Mouse (Mus musculus) heart, embryonic 14.5 days (tissue): ENCODE data around the gene Tmem169. TPM values are rescaled to one million over a fixed set of nuclear protein-coding genes. Genes with fewer than 3 reads are reported as not detected.
A peak's percentile ranks its signal among the peaks of the same experiment; 100 is the strongest.
"Not testable (repeated sequence)": the region's sequence is repeated elsewhere in the genome, so short reads cannot be mapped to it uniquely, and the experiment has no call there.

Source experiments
- ATAC-seq: fragments of 200-750 bp; cut with Nextera tagmentation; 2 replicates; pipeline ENCODE4 v1.8.0; 2017; ENCODE audit warnings: low read depth, moderate TSS enrichment; ENCODE audit not compliant: insufficient number of reproducible peaks, insufficient read depth, low FRiP score
- H3K27ac ChIP-seq, 2 experiments: fragments of 200-500 bp in 1 of 2; fragments of 300-500 bp in 1 of 2; sonication (generic) in 1 of 2; replicated peaks in 1 of 2; 2 replicates each; pipeline ENCODE4 v1.5.1; 2012 to 2014; ENCODE audit warnings: low read depth in 2 of 2, low read length in 2 of 2, control low read depth in 1 of 2, mild to moderate bottlenecking in 1 of 2, mixed read lengths in 1 of 2; ENCODE audit not compliant: control insufficient read depth in 1 of 2, insufficient read depth in 1 of 2
- H3K27me3 ChIP-seq: fragments of 300-500 bp; sonication (generic); 2 replicates; pipeline ENCODE4 v1.6.1; 2014; ENCODE audit warnings: mild to moderate bottlenecking, low read length, control low read depth; ENCODE audit not compliant: control insufficient read depth, insufficient read depth
- H3K36me3 ChIP-seq: fragments of 300-500 bp; sonication (generic); 2 replicates; pipeline ENCODE4 v1.6.1; 2014; ENCODE audit warnings: mild to moderate bottlenecking, control low read depth, low read length, mixed read lengths; ENCODE audit not compliant: control insufficient read depth, insufficient read depth
- H3K4me1 ChIP-seq, 2 experiments: fragments of 200-500 bp in 1 of 2; fragments of 300-500 bp in 1 of 2; sonication (generic) in 1 of 2; 2 replicates each; pipeline ENCODE4 v1.6.1; 2012 to 2014; ENCODE audit warnings: low read length in 2 of 2, control low read depth in 1 of 2, mixed read lengths in 1 of 2; ENCODE audit not compliant: control insufficient read depth in 2 of 2, insufficient read depth in 2 of 2
- H3K4me2 ChIP-seq: fragments of 300-500 bp; sonication (generic); 2 replicates; pipeline ENCODE4 v1.6.1; 2014; ENCODE audit warnings: mild to moderate bottlenecking, low read length
- H3K4me3 ChIP-seq, 2 experiments: fragments of 200-500 bp in 1 of 2; fragments of 300-500 bp in 1 of 2; sonication (generic) in 1 of 2; 2 replicates each; pipeline ENCODE4 v1.5.1; 2012 to 2014; ENCODE audit warnings: low read length in 2 of 2, mild to moderate bottlenecking in 2 of 2, control low read depth in 1 of 2, low read depth in 1 of 2, moderate library complexity in 1 of 2; ENCODE audit not compliant: control insufficient read depth in 1 of 2, insufficient read depth in 1 of 2
- H3K9ac ChIP-seq: fragments of 300-500 bp; sonication (generic); 2 replicates; pipeline ENCODE4 v1.6.1; 2014; ENCODE audit warnings: mild to moderate bottlenecking, low read length
- H3K9me3 ChIP-seq: fragments of 300-500 bp; sonication (generic); 2 replicates; pipeline ENCODE4 v1.6.1; 2016; ENCODE audit warnings: low read length, control low read depth; ENCODE audit not compliant: control insufficient read depth
- WGBS: fragments of 180-500 bp; shearing (Covaris S2); extraction: QIAGEN DNeasy Blood & Tissue Kit; methylation state at CpG from one replicate; pipeline ENCODE4 v1.1.7; 2014; 5-methylcytosine and 5-hydroxymethylcytosine counted together
- polyA plus RNA-seq: library from polyadenylated mRNA; unstranded; fragments of >200 nt; fragmentation: Nextera tagmentation; extraction: Ambion mirVana; gene quantifications from 2 replicates; pipeline ENCODE4 v1.2.1, GENCODE M21; 2014

The Tmem169 gene
- 0.28 and 0.32 TPM in 2 replicates for polyA plus RNA-seq

DNA sequence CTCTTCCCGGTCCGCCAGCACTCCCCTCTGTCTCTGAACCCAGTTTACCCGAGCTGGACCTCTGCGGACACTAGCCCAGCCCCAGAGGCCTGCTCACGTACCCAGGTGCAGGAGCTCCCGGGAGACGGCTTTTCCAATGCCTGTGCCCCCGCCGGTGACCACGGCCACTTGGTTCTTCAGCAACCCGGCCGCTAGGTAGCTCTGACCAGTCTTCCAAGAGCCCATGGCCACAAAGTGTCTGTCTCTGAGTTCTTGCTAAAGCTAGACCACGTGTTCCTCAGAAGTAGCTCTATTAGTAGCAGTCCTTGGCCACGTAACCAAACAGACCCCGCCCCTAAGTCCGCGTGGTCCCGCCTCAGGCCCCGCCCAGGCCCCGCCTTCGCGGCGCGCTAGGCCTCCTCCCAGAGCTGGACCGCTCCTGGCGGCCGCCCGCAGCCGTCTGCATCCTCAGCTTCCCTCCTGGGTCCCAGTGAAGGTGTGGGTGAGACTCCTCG is at the start of gene Tmem169, which contains the start of gene Pecr:
Gene Tmem169 (plus strand): TSS at position 378 of the 494 bp plus-strand sequence.
Gene Pecr (minus strand): TSS at position 323 of the 494 bp plus-strand sequence.
- H3K4me1 ChIP-seq = peaks cover 3 to 4% of the 10 kb centered on the region in 2 experiments; a peak in 1 of 4 replicates
- peak within 1 kb of the TSS; percentile 77 for H3K4me2 ChIP-seq
- ATAC-seq = peak; percentile 100
- peak within 1 kb of the TSS; percentile 74 for H3K9ac ChIP-seq
- WGBS = under 1% methylated on average over 30 of the region's 30 CpGs
- no peaks in the 10 kb centered on the region for H3K36me3 ChIP-seq
- H3K4me3 ChIP-seq = peak within 1 kb of the TSS; percentile 53 to 86
- H3K27ac ChIP-seq = peak within 1 kb of the TSS in 1 of 2 experiments; percentile 67; a peak in 2 of 4 replicates
- H3K27me3 ChIP-seq = no peaks in the 10 kb centered on the region
- no peaks in the 10 kb centered on the region for H3K9me3 ChIP-seq

DNA sequence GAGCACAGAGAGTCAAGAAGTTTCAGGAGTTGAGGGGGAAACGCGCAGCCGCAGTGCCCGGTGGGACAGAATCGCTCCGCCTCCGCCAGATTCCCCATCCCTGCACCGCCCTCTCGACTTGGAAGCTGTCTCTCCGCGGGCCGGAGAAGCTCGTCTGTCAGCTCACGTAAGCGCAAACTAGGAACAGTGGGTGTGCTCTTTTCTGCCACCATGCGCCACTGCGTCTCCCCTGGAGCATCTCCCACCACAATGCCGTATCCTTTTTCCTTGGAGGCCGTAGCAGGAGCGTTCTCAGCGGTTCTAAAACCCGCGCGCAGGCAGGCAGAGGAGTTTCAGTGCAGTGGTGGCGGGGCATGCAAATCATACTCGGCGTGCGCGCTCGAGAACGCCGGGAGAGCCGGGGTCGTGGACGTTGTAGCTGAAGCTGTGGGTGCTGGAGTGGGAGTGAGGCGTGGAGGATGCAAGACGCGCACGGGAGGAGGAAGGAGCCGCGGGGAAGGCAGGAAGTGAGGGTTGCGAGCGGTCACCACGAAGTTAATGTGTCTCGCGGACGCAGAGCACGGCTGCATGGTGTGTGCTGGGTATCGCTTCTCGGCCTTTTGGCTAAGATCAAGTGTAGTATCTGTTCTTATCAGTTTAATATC is 47.7 kb upstream of the Tmem169 start:
- WGBS = 0% methylated on average over 35 of the region's 50 CpGs

DNA sequence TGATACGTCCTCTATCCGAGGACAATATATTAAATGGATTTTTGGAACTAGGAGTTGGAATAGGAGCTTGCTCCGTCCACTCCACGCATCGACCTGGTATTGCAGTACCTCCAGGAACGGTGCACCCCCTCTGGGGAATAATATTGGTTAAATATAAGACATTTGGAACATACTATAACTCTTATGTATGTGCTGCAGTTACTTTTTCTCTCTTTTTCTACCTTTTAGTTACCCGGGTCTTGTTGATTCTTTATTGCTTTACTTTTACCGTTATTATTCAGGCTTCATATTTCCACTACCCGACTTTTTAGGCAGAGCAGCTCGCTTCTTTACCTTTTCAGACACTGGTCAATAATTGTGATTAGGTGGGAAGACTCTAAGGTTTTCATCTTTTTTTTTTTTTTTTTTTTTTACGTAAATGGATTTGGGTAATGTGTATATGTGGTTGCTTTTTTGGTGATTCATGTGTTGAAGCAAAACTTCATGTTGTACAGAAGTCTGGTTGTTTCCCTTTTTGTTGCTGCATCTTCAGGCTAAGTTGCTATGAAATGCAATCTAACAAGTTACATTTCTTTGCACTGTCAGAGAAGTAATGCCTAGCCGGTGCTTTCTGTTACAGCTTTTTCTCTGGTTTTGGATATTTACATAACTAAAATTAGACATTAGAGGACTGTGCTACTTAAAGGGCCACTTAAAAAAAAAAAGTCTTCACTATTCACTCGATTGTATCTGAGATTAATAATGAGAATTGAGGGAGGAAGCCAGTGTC is 47.0 kb upstream of the Tmem169 start:
- Histone ChIP-seq H3K9me3 (no peaks in the 10 kb centered on the region), H3K27ac (no peak overlapping the region), H3K4me1 (peaks cover 2 to 5% of the 10 kb centered on the region in 2 experiments; a peak in 2 of 4 replicates), H3K9ac (peak overlapping the region; percentile 54), H3K4me2 (peak overlapping the region; percentile 52), H3K4me3 (peak overlapping the region in 1 of 2 experiments; percentile 20; a peak in 2 of 4 replicates), H3K27me3 (peaks cover 10% of the 10 kb centered on the region), H3K36me3 (no peaks in the 10 kb centered on the region)
- WGBS = 5% methylated on average over 11 of the region's 13 CpGs
- no peak for ATAC-seq

More for the DNA sequence above, 47.7 kb upstream of the Tmem169 start:
- H3K4me2 ChIP-seq = peak overlapping the region; percentile 67
- H3K9ac ChIP-seq = peak overlapping the region; percentile 71
- not testable (repeated sequence) for H3K9me3 ChIP-seq, H3K27me3 ChIP-seq, H3K36me3 ChIP-seq, H3K4me1 ChIP-seq
- ATAC-seq = peak; percentile 73
- peak overlapping the region; percentile 60 to 83 for H3K4me3 ChIP-seq
- H3K27ac ChIP-seq = peak overlapping the region; percentile 83 to 94

DNA sequence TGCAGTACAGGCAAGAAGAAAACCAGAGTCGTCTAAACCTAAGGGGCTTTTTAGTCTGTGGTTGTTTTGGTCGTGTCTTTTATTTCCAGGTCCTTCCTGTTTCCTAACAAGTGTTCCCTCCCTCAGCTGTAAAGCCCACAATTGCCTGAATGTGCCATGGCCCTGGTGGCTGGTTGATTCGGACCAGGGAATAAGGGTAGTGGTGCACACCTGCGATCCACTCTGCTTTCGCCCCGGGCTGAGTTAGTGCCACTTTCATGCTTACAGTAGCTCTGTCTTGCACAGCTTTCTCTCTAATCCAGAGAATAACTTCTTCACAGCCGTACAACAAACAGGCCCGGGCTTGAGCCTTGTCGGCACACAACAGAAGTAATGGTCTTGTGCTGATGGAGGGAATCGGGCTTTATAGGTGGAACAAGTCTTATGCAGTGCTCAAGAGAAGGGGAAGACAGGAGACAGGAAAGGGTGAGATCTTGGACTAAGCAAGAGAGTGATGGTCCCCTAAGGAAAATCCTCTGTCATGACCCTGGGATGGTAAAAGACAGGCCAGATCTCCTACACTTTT is 46.1 kb upstream of the Tmem169 start:
- peak overlapping the region; percentile 52; the same call in 1 of the 2 replicates for H3K4me2 ChIP-seq
- H3K9ac ChIP-seq = peak overlapping the region; percentile 54; the same call in 1 of the 2 replicates
- peaks cover 2 to 5% of the 10 kb centered on the region in 2 experiments; a peak in 2 of 4 replicates for H3K4me1 ChIP-seq
- H3K27me3 ChIP-seq = peaks cover 10% of the 10 kb centered on the region
- WGBS = 64% methylated on average over 10 of the region's 10 CpGs
- no peak overlapping the region for H3K4me3 ChIP-seq
- peak overlapping the region in 1 of 2 experiments; percentile 12; a peak in 1 of 4 replicates for H3K27ac ChIP-seq
- no peaks in the 10 kb centered on the region for H3K9me3 ChIP-seq
- no peaks in the 10 kb centered on the region for H3K36me3 ChIP-seq
- no peak for ATAC-seq

GRCm38 (mm10) chr1:72239113-72239512 is 45.1 kb upstream of the Tmem169 start:
- H3K27ac ChIP-seq, H3K9me3 ChIP-seq, H3K4me3 ChIP-seq, H3K4me2 ChIP-seq, ATAC-seq, H3K9ac ChIP-seq, H3K4me1 ChIP-seq, H3K27me3 ChIP-seq, H3K36me3 ChIP-seq: not testable (repeated sequence)
- WGBS = 76% methylated on average over 3 of the region's 3 CpGs

DNA sequence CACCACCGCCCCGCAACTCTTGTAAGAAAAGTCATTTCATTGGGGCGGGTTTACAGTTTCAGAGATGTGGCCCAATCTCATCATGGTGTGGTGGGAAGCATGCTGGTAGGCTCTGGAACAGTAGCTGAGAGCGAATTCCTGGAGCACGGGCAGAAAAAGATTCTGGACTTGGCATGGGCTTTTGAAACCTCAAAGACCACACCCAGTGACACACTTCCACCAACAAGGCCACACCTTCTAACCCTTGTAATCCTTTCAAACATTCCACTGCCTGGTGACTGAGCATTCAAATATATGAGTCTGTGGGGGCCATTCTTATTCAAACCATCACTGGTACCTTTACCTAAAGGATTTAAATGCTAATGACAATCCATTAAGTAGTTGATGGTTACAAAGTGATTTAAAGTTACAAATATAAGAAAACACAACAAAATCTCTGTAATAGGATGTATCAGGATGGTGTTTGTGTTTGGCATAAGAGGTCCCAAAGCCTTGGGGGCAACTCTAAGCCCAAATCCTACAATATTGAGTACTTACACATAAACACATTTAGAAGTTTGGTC is 41.5 kb upstream of the Tmem169 start:
- Histone ChIP-seq H3K4me1 (peaks cover 2 to 5% of the 10 kb centered on the region in 2 experiments; a peak in 2 of 4 replicates), H3K27me3 (no peaks in the 10 kb centered on the region), H3K4me3 (no peak overlapping the region), H3K9ac (no peak overlapping the region), H3K36me3 (no peaks in the 10 kb centered on the region), H3K27ac (no peak overlapping the region), H3K4me2 (no peak overlapping the region), H3K9me3 (no peaks in the 10 kb centered on the region)
- WGBS = 86% methylated on average over 5 of the region's 5 CpGs
- no peak for ATAC-seq
